Mouse (Mus musculus) E14TG2a.4 (cell line): ENCODE results near the gene Set.

Source experiments
- CTCF ChIP-seq: conservative IDR thresholded peaks from 2 replicates; pipeline ENCODE4 v1.5.1; 2014; ENCODE audit warnings: low read length
- NANOG ChIP-seq: IDR thresholded peaks from 2 replicates; pipeline ENCODE4 v1.6.1; 2014; ENCODE audit warnings: borderline replicate concordance, low read length, mixed read lengths
- POU5F1 ChIP-seq: IDR thresholded peaks from 2 replicates; pipeline ENCODE4 v1.6.1; 2014; ENCODE audit warnings: low read length, borderline replicate concordance

GRCm38 (mm10) chr2:30026997-30027396, 30.2 kb upstream of the Set start:
- no peak for TF ChIP-seq CTCF
- TF ChIP-seq NANOG, result no peak
- TF ChIP-seq POU5F1, result no peak
